8 mouse cellular contexts compared by ENCODE assay signal in the genomic region with DNA sequence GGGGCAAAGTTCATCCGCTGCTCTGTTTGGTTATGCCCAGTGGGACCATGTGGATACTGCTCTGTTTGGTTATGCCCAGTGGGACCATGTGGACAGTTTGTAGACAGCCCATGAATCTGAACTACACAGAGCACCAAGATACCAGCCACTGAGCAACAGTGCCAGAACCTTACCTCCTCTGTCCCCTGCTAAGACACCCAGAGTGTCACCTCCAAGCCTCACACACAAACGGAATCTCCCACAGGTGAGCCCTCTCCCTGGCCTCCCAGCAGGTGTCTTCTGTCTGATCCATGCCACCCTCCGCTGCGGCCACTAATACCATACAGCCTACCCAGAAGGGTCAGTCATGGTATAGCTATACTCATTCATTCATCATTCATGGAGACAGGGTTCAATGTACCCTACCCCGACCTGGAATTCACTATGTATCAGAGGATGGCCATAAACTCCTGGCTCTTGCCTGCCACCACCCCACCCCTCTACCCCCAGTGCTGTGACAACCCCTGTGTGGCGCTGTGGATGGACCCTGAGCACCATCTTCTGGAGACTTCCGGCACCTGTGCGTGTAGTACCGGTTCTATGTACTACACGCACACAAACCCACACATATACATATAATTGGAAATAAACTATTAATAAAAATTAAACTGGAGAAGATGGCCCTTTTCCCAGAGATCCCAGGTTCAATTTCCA. TPM values are rescaled to one million over a fixed set of nuclear protein-coding genes. Genes with fewer than 3 reads are reported as not detected.
DNase-seq lines count a peak whose midpoint lies in the region; ATAC-seq and TF ChIP-seq lines count a peak whose summit lies in the region.

No protein-coding gene starts in this region.

- peak overlapping the region; percentile 83 for H3K4me2 ChIP-seq in kidney, embryonic 16.5 days (replicated peaks; ENCODE audit: low read depth, low read length)
- peak overlapping the region; percentile 97 for H3K4me2 ChIP-seq in hindbrain, postnatal 0 days (ENCODE audit: low read depth, low read length)
- H3K4me2 ChIP-seq in neural tube, embryonic 12.5 days (replicated peaks) = peak overlapping the region; percentile 81

- peak overlapping the region; percentile 94 for H3K4me3 ChIP-seq in kidney, embryonic 16.5 days (ENCODE audit: low read length)
- H3K4me3 ChIP-seq in hindbrain, postnatal 0 days (ENCODE audit: low read length) = peak overlapping the region; percentile 74
- peak overlapping the region; percentile 88 for H3K4me3 ChIP-seq in neural tube, embryonic 12.5 days

- 0 out of 2 replicates have a peak, but pooled peaks have one; percentile 4 for TF ChIP-seq CTCF in brain, embryonic 14.5 days (IDR thresholded peaks at IDR 0.05; ENCODE audit: borderline replicate concordance, extremely low read depth, insufficient read depth, insufficient read length)
- peak; percentile 43 for TF ChIP-seq CTCF in hindbrain, postnatal 0 days (IDR thresholded peaks at IDR 0.05; ENCODE audit: low read depth)

- H3K9me3 ChIP-seq in kidney, embryonic 16.5 days (ENCODE audit: low read length) = no peaks in the 10 kb centered on the region; the same call in 1 of the 2 replicates
- H3K9me3 ChIP-seq in hindbrain, postnatal 0 days (ENCODE audit: low read length) = no peaks in the 10 kb centered on the region
- H3K9me3 ChIP-seq in neural tube, embryonic 12.5 days = no peaks in the 10 kb centered on the region

- intact Hi-C loops in gastrocnemius, postnatal 14 days (cut with DNase I; ENCODE audit: low total_unique reads) = no loop called here

- TF ChIP-seq POLR2A in brain, embryonic 14.5 days (IDR thresholded peaks at IDR 0.05; ENCODE audit: borderline replicate concordance, extremely low read depth, insufficient read depth, insufficient read length, poor library complexity, severe bottlenecking) = no peak

- no peak for DNase-seq in kidney, adult 18-20 months
- no peak for DNase-seq in brain, embryonic 14.5 days (ENCODE audit: low read depth)
- DNase-seq in hindbrain, postnatal 0 days (ENCODE audit: low spot score) = no peak
- DNase-seq in ovary, postnatal 36 days (ENCODE audit: low spot score) = no peak
- no peak for DNase-seq in left cerebral cortex, adult 11 months (ENCODE audit: low spot score)
- no peak for DNase-seq in gastrocnemius, postnatal 14 days

- no peaks in the 10 kb centered on the region for H3K27me3 ChIP-seq in kidney, embryonic 16.5 days (ENCODE audit: insufficient read depth, low read length)
- H3K27me3 ChIP-seq in hindbrain, postnatal 0 days (ENCODE audit: insufficient read depth, low read length) = no peaks in the 10 kb centered on the region
- H3K27me3 ChIP-seq in neural tube, embryonic 12.5 days (replicated peaks) = no peaks in the 10 kb centered on the region

- H3K9ac ChIP-seq in kidney, embryonic 16.5 days (replicated peaks; ENCODE audit: low read length) = peak overlapping the region; percentile 90
- H3K9ac ChIP-seq in hindbrain, postnatal 0 days (replicated peaks; ENCODE audit: low read length) = peak overlapping the region; percentile 89
- peak overlapping the region; percentile 87 for H3K9ac ChIP-seq in neural tube, embryonic 12.5 days

- 52% methylated on average over 10 of the region's 10 CpGs for WGBS in kidney, embryonic 16.5 days
- 54% methylated on average over 10 of the region's 10 CpGs for WGBS in hindbrain, postnatal 0 days
- WGBS in neural tube, embryonic 12.5 days = 56% methylated on average over 10 of the region's 10 CpGs

- no peak overlapping the region for H3K27ac ChIP-seq in kidney, embryonic 16.5 days (ENCODE audit: low read length)
- peak overlapping the region; percentile 84; the same call in 1 of the 2 replicates for H3K27ac ChIP-seq in hindbrain, postnatal 0 days
- H3K27ac ChIP-seq in neural tube, embryonic 12.5 days = no peak overlapping the region

- H3K4me1 ChIP-seq in kidney, embryonic 16.5 days (ENCODE audit: insufficient read depth, low read length) = peaks cover 27% of the 10 kb centered on the region
- H3K4me1 ChIP-seq in hindbrain, postnatal 0 days (ENCODE audit: insufficient read depth, low read length) = peaks cover 8% of the 10 kb centered on the region
- H3K4me1 ChIP-seq in neural tube, embryonic 12.5 days = peaks cover 29% of the 10 kb centered on the region

- H3K36me3 ChIP-seq in kidney, embryonic 16.5 days (ENCODE audit: insufficient read depth, low read length) = peaks cover 50% of the 10 kb centered on the region
- H3K36me3 ChIP-seq in hindbrain, postnatal 0 days (ENCODE audit: insufficient read depth, low read length) = peaks cover 9% of the 10 kb centered on the region; the same call in 1 of the 2 replicates
- peaks cover 43% of the 10 kb centered on the region for H3K36me3 ChIP-seq in neural tube, embryonic 12.5 days

- ATAC-seq in kidney, embryonic 16.5 days (ENCODE audit: low FRiP score, low TSS enrichment) = no peak
- ATAC-seq in hindbrain, postnatal 0 days = no peak
- no peak for ATAC-seq in neural tube, embryonic 12.5 days (ENCODE audit: low FRiP score, low read depth)

RNA-seq across cellular contexts. Expression of a gene that starts 1.0 kb away (rescaled TPM):
- 840 and 906 TPM in 2 replicates for polyA plus RNA-seq in kidney, embryonic 16.5 days (2015; fragmentation: Nextera tagmentation; extraction: Ambion mirVana)
- polyA plus RNA-seq in brain, embryonic 14.5 days (2012; rRNA removed) = 597 and 852 TPM in 2 replicates
- 369 and 391 TPM in 2 replicates for total RNA-seq in hindbrain, postnatal 0 days (2014; rRNA removed)
- polyA plus RNA-seq in hindbrain, postnatal 0 days (2015; fragmentation: Nextera tagmentation; extraction: Ambion mirVana) = 897 and 981 TPM in 2 replicates
- 436 and 478 TPM in 2 replicates for polyA plus RNA-seq in neural tube, embryonic 12.5 days (2016; fragmentation: Nextera tagmentation; extraction: Ambion mirVana)
- total RNA-seq in gastrocnemius, postnatal 14 days (2021) = 100 to 1,000 TPM; 793 to 884 TPM

RNA-seq across cellular contexts. Expression of a gene that starts 6.3 kb away (rescaled TPM):
- polyA plus RNA-seq in kidney, embryonic 16.5 days (2015; fragmentation: Nextera tagmentation; extraction: Ambion mirVana) = 266 and 277 TPM in 2 replicates
- polyA plus RNA-seq in brain, embryonic 14.5 days (2012; rRNA removed) = 265 and 292 TPM in 2 replicates
- 48.2 and 50.4 TPM in 2 replicates for total RNA-seq in hindbrain, postnatal 0 days (2014; rRNA removed)
- 166 and 175 TPM in 2 replicates for polyA plus RNA-seq in hindbrain, postnatal 0 days (2015; fragmentation: Nextera tagmentation; extraction: Ambion mirVana)
- 304 and 314 TPM in 2 replicates for polyA plus RNA-seq in neural tube, embryonic 12.5 days (2016; fragmentation: Nextera tagmentation; extraction: Ambion mirVana)
- 100 to 1,000 TPM in 1 of 2 experiments, 10 to 100 TPM in 1; 81.0 to 102 TPM for total RNA-seq in gastrocnemius, postnatal 14 days (2021)

RNA-seq across cellular contexts. Expression of a gene that starts 18.2 kb away (rescaled TPM):
- 3.8 and 5.1 TPM in 2 replicates for polyA plus RNA-seq in kidney, embryonic 16.5 days (2015; fragmentation: Nextera tagmentation; extraction: Ambion mirVana)
- polyA plus RNA-seq in brain, embryonic 14.5 days (2012; rRNA removed) = 112 and 115 TPM in 2 replicates
- 129 and 145 TPM in 2 replicates for total RNA-seq in hindbrain, postnatal 0 days (2014; rRNA removed)
- 11.6 and 14.2 TPM in 2 replicates for polyA plus RNA-seq in hindbrain, postnatal 0 days (2015; fragmentation: Nextera tagmentation; extraction: Ambion mirVana)
- polyA plus RNA-seq in neural tube, embryonic 12.5 days (2016; fragmentation: Nextera tagmentation; extraction: Ambion mirVana) = 23.6 and 26.5 TPM in 2 replicates
- 1 to 10 TPM; 5.2 to 6.0 TPM for total RNA-seq in gastrocnemius, postnatal 14 days (2021)

RNA-seq across cellular contexts. Expression of a gene that starts 27.8 kb away (rescaled TPM):
- polyA plus RNA-seq in kidney, embryonic 16.5 days (2015; fragmentation: Nextera tagmentation; extraction: Ambion mirVana) = 118 and 126 TPM in 2 replicates
- 128 and 138 TPM in 2 replicates for polyA plus RNA-seq in brain, embryonic 14.5 days (2012; rRNA removed)
- total RNA-seq in hindbrain, postnatal 0 days (2014; rRNA removed) = 132 TPM in 2 replicates
- 36.2 and 36.4 TPM in 2 replicates for polyA plus RNA-seq in hindbrain, postnatal 0 days (2015; fragmentation: Nextera tagmentation; extraction: Ambion mirVana)
- 156 and 166 TPM in 2 replicates for polyA plus RNA-seq in neural tube, embryonic 12.5 days (2016; fragmentation: Nextera tagmentation; extraction: Ambion mirVana)
- total RNA-seq in gastrocnemius, postnatal 14 days (2021) = 10 to 100 TPM; 18.1 to 24.6 TPM

RNA-seq across cellular contexts. Expression of a gene that starts 49.4 kb away (rescaled TPM):
- 0.97 and 1.2 TPM in 2 replicates for polyA plus RNA-seq in kidney, embryonic 16.5 days (2015; fragmentation: Nextera tagmentation; extraction: Ambion mirVana)
- 3.9 and 4.7 TPM in 2 replicates for polyA plus RNA-seq in brain, embryonic 14.5 days (2012; rRNA removed)
- 15.7 and 18.3 TPM in 2 replicates for total RNA-seq in hindbrain, postnatal 0 days (2014; rRNA removed)
- 8.9 and 9.3 TPM in 2 replicates for polyA plus RNA-seq in hindbrain, postnatal 0 days (2015; fragmentation: Nextera tagmentation; extraction: Ambion mirVana)
- polyA plus RNA-seq in neural tube, embryonic 12.5 days (2016; fragmentation: Nextera tagmentation; extraction: Ambion mirVana) = 0.29 and 0.49 TPM in 2 replicates
- under 1 TPM; 0.12 to 0.13 TPM for total RNA-seq in gastrocnemius, postnatal 14 days (2021)
